20 mouse cellular contexts compared by ENCODE assay signal in the genomic region with DNA sequence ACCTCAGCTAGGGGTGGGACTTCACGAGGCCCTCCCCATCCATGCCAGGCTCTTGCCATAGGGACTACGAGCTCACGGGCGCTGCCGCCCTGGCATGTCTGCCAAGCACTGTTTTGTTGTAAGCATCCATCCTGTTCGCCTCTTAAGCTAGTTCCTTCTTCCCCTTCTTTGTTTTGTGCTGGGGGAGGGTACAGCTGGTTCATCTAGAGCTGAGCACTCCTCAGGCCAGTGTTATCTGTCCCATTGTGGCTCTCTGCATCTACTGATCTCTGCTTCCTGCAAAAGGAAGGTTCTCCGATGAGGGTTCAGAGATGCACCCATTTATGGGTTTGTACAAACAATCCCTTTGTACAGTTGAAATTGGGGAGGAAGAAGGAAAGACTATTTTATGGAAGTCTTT.
"Had no signal": no experiment of that assay in that cellular context is flagged by ENCODE, and none has a peak within 500 bp of the region (broad histone marks: within the 10 kb centered on the region; RNA-seq: fewer than 3 reads in every experiment).

No protein-coding gene starts in this region.

- H3K27me3 ChIP-seq: limb, embryonic 12.5 days; limb, embryonic 15.5 days; midbrain, embryonic 13.5 days had no signal

- H3K9me3 ChIP-seq: limb, embryonic 12.5 days; limb, embryonic 15.5 days; midbrain, embryonic 10.5 days; midbrain, embryonic 13.5 days had no signal

- H3K9ac ChIP-seq: limb, embryonic 12.5 days; limb, embryonic 15.5 days; liver, embryonic 14.5 days; liver, postnatal 0 days; lung, embryonic 14.5 days; midbrain, embryonic 13.5 days had no signal

- DNase-seq: kidney, adult 18-20 months; kidney, adult 9 months; kidney, postnatal 10 days; kidney, postnatal 36 days; layer of hippocampus, postnatal 36 days; liver, postnatal 0 days; lung, embryonic 14.5 days; thymus, postnatal 25 days had no signal

- ATAC-seq: liver, postnatal 0 days; lung, postnatal 0 days; midbrain, embryonic 13.5 days; midbrain, embryonic 16.5 days had no signal

- H3K27ac ChIP-seq: left cerebral cortex, adult 2 months; limb, embryonic 12.5 days; limb, embryonic 15.5 days; liver, embryonic 14.5 days; macrophage; midbrain, embryonic 10.5 days; midbrain, embryonic 13.5 days; stomach, postnatal 0 days had no signal

- H3K4me3 ChIP-seq: left cerebral cortex, adult 2 months; limb, embryonic 12.5 days; limb, embryonic 15.5 days; midbrain, embryonic 10.5 days; midbrain, embryonic 13.5 days; myocyte had no signal

- H3K4me2 ChIP-seq: limb, embryonic 12.5 days; limb, embryonic 15.5 days; liver, embryonic 11.5 days; lung, embryonic 14.5 days; midbrain, embryonic 13.5 days had no signal
